Mouse (Mus musculus): ENCODE results near the gene Kir3dl2.
"Not testable (repeated sequence)": the region's sequence is repeated elsewhere in the genome, so short reads cannot be mapped to it uniquely, and the experiment has no call there.

Kir3dl2 gene

GRCm38 (mm10) chrX:136543956-136544355 lies at the start of gene Kir3dl2:
Gene Kir3dl2 (minus strand): TSS chrX:136544056.
- DNase-seq (ENCODE audit: low spot score), result not testable (repeated sequence)

- DNase-seq (ENCODE audit: low spot score), result no peak
These were observed 47.0 kb upstream of the Kir3dl2 start for GRCm38 (mm10) chrX:136590897-136591257.

DNA sequence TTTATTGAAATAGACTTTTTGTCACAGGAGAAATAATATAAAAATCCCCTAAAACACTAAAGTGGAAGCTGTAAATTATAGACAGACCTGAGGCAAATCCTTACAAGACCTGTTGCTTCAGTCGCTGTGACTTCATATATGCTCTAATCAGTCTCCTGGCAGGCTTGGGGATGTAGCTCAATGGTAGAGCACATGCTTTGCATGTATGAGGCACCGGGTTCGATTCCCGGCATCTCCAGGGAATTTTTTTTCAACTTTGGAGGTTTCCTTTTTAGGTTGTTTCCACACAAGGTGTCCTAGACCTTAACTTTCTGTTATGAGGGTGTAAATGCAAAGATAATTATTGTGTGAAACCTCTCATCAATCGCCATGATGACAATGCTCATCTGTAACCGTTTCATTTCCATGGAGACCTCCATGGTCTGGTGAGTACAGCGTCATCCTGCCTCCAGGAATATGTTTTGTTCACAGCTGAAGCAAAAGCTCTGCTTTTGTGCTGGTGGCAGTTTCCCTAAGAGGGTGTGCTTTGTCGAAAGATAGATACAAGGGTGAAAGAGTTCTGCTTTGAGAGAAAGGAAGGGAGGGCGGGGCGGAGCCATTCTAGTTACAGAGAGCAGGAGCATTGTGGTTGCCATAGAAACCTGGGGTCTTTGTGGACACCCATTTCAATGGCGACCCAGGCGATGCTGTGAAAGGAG lies 46.5 kb upstream of the Kir3dl2 start, which contains the start of gene Tceal3:
Tceal3 (plus strand) TSS at position 644 of the 698 bp plus-strand sequence.
- no peak for DNase-seq (ENCODE audit: low spot score)

- DNase-seq (ENCODE audit: low spot score), result no peak
These were observed 40.8 kb upstream of the Kir3dl2 start for GRCm38 (mm10) chrX:136584617-136585016.

GRCm38 (mm10) chrX:136569094-136569493 lies 25.2 kb upstream of the Kir3dl2 start:
- not testable (repeated sequence) for DNase-seq (ENCODE audit: low spot score)

- not testable (repeated sequence) for DNase-seq (ENCODE audit: low spot score)
These were observed 26.2 kb downstream of the Kir3dl2 start, which contains the start of gene Kir3dl1 for GRCm38 (mm10) chrX:136517699-136518098. Gene Kir3dl1 (plus strand): TSS chrX:136517999.
